Mouse (Mus musculus) erythroblast, embryonic 14.5 days (primary cell): Measurements from ENCODE around the gene Hist1h2aa. TPM values are rescaled to one million over a fixed set of nuclear protein-coding genes. Genes with fewer than 3 reads are reported as not detected.

Experiments
- H3K27me3 ChIP-seq: 2 replicates; pipeline ENCODE4 v1.6.1; 2012; ENCODE audit warnings: inconsistent platforms; ENCODE audit not compliant: control insufficient read depth
- H3K36me3 ChIP-seq: 2 replicates; pipeline ENCODE4 v1.6.1; 2012; ENCODE audit warnings: mild to moderate bottlenecking, inconsistent platforms; ENCODE audit not compliant: control insufficient read depth
- H3K4me1 ChIP-seq: 2 replicates; pipeline ENCODE4 v1.6.1; 2012; ENCODE audit warnings: inconsistent platforms; ENCODE audit not compliant: control insufficient read depth
- H3K4me3 ChIP-seq: replicated peaks from 2 replicates; pipeline ENCODE3; 2012; ENCODE audit warnings: moderate library complexity, mild to moderate bottlenecking, inconsistent platforms
- H3K9me3 ChIP-seq: 2 replicates; pipeline ENCODE4 v1.6.1; 2012; ENCODE audit warnings: low read length, inconsistent platforms, mixed read lengths; ENCODE audit not compliant: control insufficient read depth
- GATA1 ChIP-seq: IDR thresholded peaks from 2 replicates; pipeline ENCODE4 v1.6.1; 2012; ENCODE audit warnings: low read length, inconsistent platforms, mixed read lengths
- TAL1 ChIP-seq: IDR thresholded peaks from 3 replicates; pipeline ENCODE4 v1.6.1; 2012; ENCODE audit warnings: low read length, inconsistent platforms, mixed read lengths
- polyA plus RNA-seq: library from polyadenylated mRNA; stranded (reverse); fragments of >175 nt; gene quantifications from 2 replicates; pipeline ENCODE4 v1.2.3, GENCODE M21; 2012

The Hist1h2aa gene
- polyA plus RNA-seq = not detected in 2 replicates

GRCm38 (mm10) chr13:23934211-23934520, at the start of gene Hist1h2aa:
Gene Hist1h2aa (plus strand): TSS chr13:23934462.
- H3K36me3 ChIP-seq = no peaks in the 10 kb centered on the region
- TF ChIP-seq GATA1 = no peak
- no peak for TF ChIP-seq TAL1
- peaks cover 3% of the 10 kb centered on the region; the same call in 1 of the 2 replicates for H3K9me3 ChIP-seq
- H3K4me1 ChIP-seq = no peaks in the 10 kb centered on the region
- no peak within 1 kb of the TSS for H3K4me3 ChIP-seq
- no peaks in the 10 kb centered on the region for H3K27me3 ChIP-seq

DNA sequence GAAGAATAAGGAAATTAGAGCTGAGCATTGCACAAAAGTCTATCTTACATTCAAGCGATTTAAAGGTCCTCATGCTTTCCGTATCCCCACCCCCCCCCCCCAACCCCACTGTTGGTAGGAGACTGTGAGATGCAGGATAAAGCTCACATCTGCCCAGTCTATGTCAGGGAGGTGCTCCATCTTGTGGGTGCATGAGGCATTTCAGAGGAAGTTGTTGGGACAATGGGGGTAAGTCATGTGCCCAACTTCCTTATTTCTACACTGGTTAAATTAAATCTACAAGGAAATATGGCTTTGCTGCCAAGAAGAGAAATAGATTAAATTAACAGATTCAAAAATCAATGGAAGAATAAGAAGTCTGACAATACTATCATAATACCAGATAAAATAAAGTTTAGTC, 48.7 kb upstream of the Hist1h2aa start:
- no peak overlapping the region for H3K4me3 ChIP-seq
- H3K36me3 ChIP-seq = no peaks in the 10 kb centered on the region
- no peaks in the 10 kb centered on the region for H3K9me3 ChIP-seq
- TF ChIP-seq TAL1 (no peak), GATA1 (no peak)
- H3K27me3 ChIP-seq = no peaks in the 10 kb centered on the region
- peaks cover 9% of the 10 kb centered on the region for H3K4me1 ChIP-seq

DNA sequence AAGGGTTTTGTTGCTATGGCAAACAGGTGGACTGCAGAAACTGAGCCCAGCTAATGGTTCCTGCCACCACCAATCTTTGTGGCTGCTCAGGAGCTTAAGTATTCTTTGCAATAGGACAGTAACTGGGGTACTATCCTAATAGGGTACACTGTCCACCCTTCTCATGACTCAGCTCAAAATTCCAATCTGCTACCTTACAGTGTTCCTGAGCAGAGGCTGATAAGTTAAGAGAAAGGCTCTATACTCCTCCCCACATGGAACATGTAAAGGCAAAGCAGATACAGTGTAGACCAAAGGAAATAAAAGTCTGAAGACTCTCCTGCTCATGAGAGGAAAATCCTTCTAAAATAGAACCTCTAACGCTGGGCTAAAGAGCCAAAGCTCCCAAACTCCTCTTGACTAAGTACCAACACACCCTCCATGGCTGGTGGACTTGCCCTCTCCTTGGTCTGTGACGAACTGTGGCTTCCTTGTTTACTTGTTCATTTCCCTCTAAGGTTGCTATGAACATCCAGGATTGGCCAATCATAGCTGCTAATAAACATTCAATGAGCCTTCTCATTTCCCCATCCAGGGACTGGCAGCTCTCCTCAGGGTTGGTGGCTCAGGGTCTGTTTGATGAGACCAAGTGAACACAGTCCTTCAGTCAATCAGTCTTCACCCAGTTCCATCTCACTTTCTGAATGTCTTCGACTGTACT, 47.1 kb upstream of the Hist1h2aa start:
- Histone ChIP-seq H3K36me3 (no peaks in the 10 kb centered on the region), H3K27me3 (no peaks in the 10 kb centered on the region), H3K4me1 (peaks cover 9% of the 10 kb centered on the region), H3K9me3 (no peaks in the 10 kb centered on the region), H3K4me3 (no peak overlapping the region)
- TF ChIP-seq TAL1 (no peak), GATA1 (no peak)

DNA sequence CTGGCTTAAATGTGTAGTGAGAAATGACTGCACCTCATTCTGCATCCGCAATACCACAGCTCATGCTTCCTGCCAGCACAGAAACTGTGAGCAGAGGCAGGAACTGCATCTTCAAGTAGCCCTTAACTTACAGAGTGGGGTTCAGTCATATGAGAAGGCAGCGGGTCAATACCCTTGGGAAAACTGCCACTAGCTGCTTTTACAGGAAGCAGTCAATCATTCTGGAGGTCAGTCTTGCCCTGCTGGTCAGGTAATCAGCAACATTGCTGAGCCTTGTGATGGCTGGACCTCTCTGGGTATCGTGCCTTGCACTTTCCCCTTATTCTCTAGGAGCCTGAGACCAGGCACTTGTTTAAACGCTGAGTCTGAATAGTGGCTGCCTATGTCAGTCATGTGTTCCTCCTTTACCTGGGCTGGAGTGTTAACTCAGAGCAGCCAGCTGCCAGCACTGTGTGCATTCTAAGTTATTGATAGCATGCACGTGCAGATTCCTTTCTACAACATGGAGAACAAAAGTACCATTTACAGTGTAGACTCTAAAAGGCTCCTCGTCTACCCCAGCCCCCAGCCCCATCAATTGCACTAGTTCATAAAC, 45.2 kb upstream of the Hist1h2aa start:
- Histone ChIP-seq H3K4me3 (no peak overlapping the region), H3K27me3 (no peaks in the 10 kb centered on the region), H3K36me3 (no peaks in the 10 kb centered on the region), H3K9me3 (no peaks in the 10 kb centered on the region), H3K4me1 (peaks cover 9% of the 10 kb centered on the region)
- TF ChIP-seq GATA1 = no peak
- TF ChIP-seq TAL1 = no peak

- H3K4me1 ChIP-seq = no peaks in the 10 kb centered on the region
- H3K4me3 ChIP-seq = no peak overlapping the region
- no peaks in the 10 kb centered on the region for H3K27me3 ChIP-seq
- H3K36me3 ChIP-seq = no peaks in the 10 kb centered on the region
- H3K9me3 ChIP-seq = no peaks in the 10 kb centered on the region
- TF ChIP-seq GATA1 = no peak
- TF ChIP-seq TAL1 = no peak
These were observed 41.5 kb upstream of the Hist1h2aa start for GRCm38 (mm10) chr13:23892592-23893268.

- no peaks in the 10 kb centered on the region for H3K4me1 ChIP-seq
- H3K36me3 ChIP-seq = no peaks in the 10 kb centered on the region
- H3K9me3 ChIP-seq = no peaks in the 10 kb centered on the region
- no peaks in the 10 kb centered on the region for H3K27me3 ChIP-seq
- no peak overlapping the region for H3K4me3 ChIP-seq
- TF ChIP-seq TAL1 (no peak), GATA1 (no peak)
These were observed 41.0 kb upstream of the Hist1h2aa start for GRCm38 (mm10) chr13:23893269-23893593.

DNA sequence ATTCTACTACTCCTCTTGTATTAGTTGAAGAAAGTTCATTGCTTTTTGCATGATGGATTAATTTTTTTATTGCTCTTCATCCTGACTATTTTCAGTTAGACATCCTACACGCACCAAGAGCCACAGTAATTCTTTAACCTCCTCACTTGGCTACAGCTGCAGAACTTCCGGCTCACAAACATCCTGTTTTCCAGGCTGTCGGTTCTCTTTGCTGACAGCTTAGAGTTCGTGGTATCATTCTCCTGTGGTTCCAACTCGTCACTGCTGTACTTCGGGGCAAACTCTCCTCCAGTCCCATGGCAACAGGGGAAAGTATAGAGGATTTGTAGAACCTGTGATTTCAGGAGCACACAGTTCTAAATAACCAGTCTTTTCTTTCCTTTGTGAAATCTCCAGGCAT, 36.0 kb upstream of the Hist1h2aa start:
- Histone ChIP-seq H3K36me3 (no peaks in the 10 kb centered on the region), H3K4me3 (no peak overlapping the region), H3K9me3 (no peaks in the 10 kb centered on the region), H3K27me3 (no peaks in the 10 kb centered on the region), H3K4me1 (no peaks in the 10 kb centered on the region)
- TF ChIP-seq GATA1 = no peak
- no peak for TF ChIP-seq TAL1

DNA sequence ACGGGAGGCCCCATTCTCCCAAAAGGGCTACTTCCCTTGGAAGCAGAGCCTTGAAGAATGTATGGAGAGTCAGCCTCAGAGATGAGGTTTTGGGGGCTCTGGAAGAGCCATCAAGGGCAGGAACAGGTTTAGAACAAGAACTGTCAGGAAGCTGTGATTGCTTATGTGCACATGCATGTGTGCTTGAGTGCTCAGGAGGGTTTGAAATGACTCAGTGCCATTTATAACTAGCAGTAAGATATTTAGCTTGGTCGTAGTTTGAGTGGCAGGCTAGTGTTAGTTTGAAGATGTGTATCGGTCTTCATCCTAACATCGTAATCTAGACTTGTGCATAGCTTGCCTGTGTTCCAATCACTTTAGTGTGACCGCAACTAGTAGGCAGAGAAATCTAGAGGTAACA, 27.4 kb upstream of the Hist1h2aa start:
- no peak for TF ChIP-seq GATA1
- TF ChIP-seq TAL1 = no peak
- Histone ChIP-seq H3K9me3 (no peaks in the 10 kb centered on the region), H3K27me3 (no peaks in the 10 kb centered on the region), H3K4me3 (no peak overlapping the region), H3K36me3 (no peaks in the 10 kb centered on the region), H3K4me1 (peaks cover 4% of the 10 kb centered on the region)

- H3K4me1 ChIP-seq = peaks cover 11% of the 10 kb centered on the region
- no peaks in the 10 kb centered on the region for H3K36me3 ChIP-seq
- H3K4me3 ChIP-seq = no peak overlapping the region
- TF ChIP-seq GATA1 (no peak), TAL1 (no peak)
- no peaks in the 10 kb centered on the region for H3K27me3 ChIP-seq
- H3K9me3 ChIP-seq = no peaks in the 10 kb centered on the region
These were observed 24.1 kb upstream of the Hist1h2aa start for GRCm38 (mm10) chr13:23910121-23910520.
